Mouse (Mus musculus): Measurements from ENCODE around the gene Eml2. TPM values are rescaled to one million over a fixed set of nuclear protein-coding genes. Genes with fewer than 3 reads are reported as not detected.

Gene Eml2
- polyA plus RNA-seq, 2 experiments, result 1.5 to 38.5 TPM

- no peak overlapping the region for H3K4me2 ChIP-seq (replicated peaks; ENCODE audit: low read depth, low read length, severe bottlenecking)
- 97% methylated on average over 13 of the region's 13 CpGs for WGBS
- ATAC-seq (ENCODE audit: low FRiP score, low read depth), result no peak
- no peak overlapping the region for H3K9ac ChIP-seq (ENCODE audit: low read depth, low read length, severe bottlenecking)
- no peak for TF ChIP-seq POLR2A (IDR thresholded peaks at IDR 0.05; ENCODE audit: borderline replicate concordance, extremely low read depth, insufficient read depth, insufficient read length)
- H3K27ac ChIP-seq (replicated peaks; ENCODE audit: low read depth, low read length), result no peak overlapping the region
- H3K9me3 ChIP-seq (ENCODE audit: control insufficient read depth, low read length), result no peaks in the 10 kb centered on the region
- H3K4me3 ChIP-seq (replicated peaks; ENCODE audit: low read length), result no peak overlapping the region
- no peaks in the 10 kb centered on the region for H3K27me3 ChIP-seq (ENCODE audit: control insufficient read depth, insufficient read depth, low read length)
- DNase-seq (ENCODE audit: low spot score), result no peak
- H3K4me1 ChIP-seq (ENCODE audit: control insufficient read depth, insufficient read depth, low read length), result peaks cover 5% of the 10 kb centered on the region; the same call in 1 of the 2 replicates
- H3K36me3 ChIP-seq (ENCODE audit: control insufficient read depth, insufficient read depth, low read length), result peaks cover 55% of the 10 kb centered on the region
Observed at GRCm38 (mm10) chr7:19136168-19136567, 40.1 kb upstream of the Eml2 start.

GRCm38 (mm10) chr7:19136673-19137334 is 39.4 kb upstream of the Eml2 start:
- ATAC-seq (ENCODE audit: low FRiP score, low read depth), result no peak
- TF ChIP-seq POLR2A (IDR thresholded peaks at IDR 0.05; ENCODE audit: borderline replicate concordance, extremely low read depth, insufficient read depth, insufficient read length), result no peak
- whole genome bisulfite sequencing, result 91% methylated on average over 38 of the region's 38 CpGs

GRCm38 (mm10) chr7:19137380-19137779 is 38.8 kb upstream of the Eml2 start:
- Histone ChIP-seq H3K9me3 (ENCODE audit: control insufficient read depth, low read length) (no peaks in the 10 kb centered on the region), H3K9ac (ENCODE audit: low read depth, low read length, severe bottlenecking) (no peak overlapping the region), H3K27ac (replicated peaks; ENCODE audit: low read depth, low read length) (no peak overlapping the region), H3K36me3 (ENCODE audit: control insufficient read depth, insufficient read depth, low read length) (peaks cover 57% of the 10 kb centered on the region), H3K4me3 (replicated peaks; ENCODE audit: low read length) (no peak overlapping the region), H3K4me1 (ENCODE audit: control insufficient read depth, insufficient read depth, low read length) (no peaks in the 10 kb centered on the region), H3K27me3 (ENCODE audit: control insufficient read depth, insufficient read depth, low read length) (no peaks in the 10 kb centered on the region), H3K4me2 (replicated peaks; ENCODE audit: low read depth, low read length, severe bottlenecking) (no peak overlapping the region)
- no peak for TF ChIP-seq POLR2A (IDR thresholded peaks at IDR 0.05; ENCODE audit: borderline replicate concordance, extremely low read depth, insufficient read depth, insufficient read length)
- ATAC-seq (ENCODE audit: low FRiP score, low read depth), result peak; percentile 8; the same call in 1 of the 2 replicates
- WGBS, result 53% methylated on average over 5 of the region's 5 CpGs
- no peak for DNase-seq (ENCODE audit: low spot score)

More at GRCm38 (mm10) chr7:19136673-19137334, 39.4 kb upstream of the Eml2 start:
- no peak for DNase-seq (ENCODE audit: low spot score)
- Histone ChIP-seq H3K9me3 (ENCODE audit: control insufficient read depth, low read length) (no peaks in the 10 kb centered on the region), H3K4me1 (ENCODE audit: control insufficient read depth, insufficient read depth, low read length) (peaks cover 3% of the 10 kb centered on the region; the same call in 1 of the 2 replicates), H3K9ac (ENCODE audit: low read depth, low read length, severe bottlenecking) (no peak overlapping the region), H3K4me2 (replicated peaks; ENCODE audit: low read depth, low read length, severe bottlenecking) (no peak overlapping the region), H3K27ac (replicated peaks; ENCODE audit: low read depth, low read length) (no peak overlapping the region), H3K36me3 (ENCODE audit: control insufficient read depth, insufficient read depth, low read length) (peaks cover 57% of the 10 kb centered on the region), H3K4me3 (replicated peaks; ENCODE audit: low read length) (no peak overlapping the region), H3K27me3 (ENCODE audit: control insufficient read depth, insufficient read depth, low read length) (no peaks in the 10 kb centered on the region)

GRCm38 (mm10) chr7:19146793-19147192 is 29.4 kb upstream of the Eml2 start:
- Histone ChIP-seq H3K4me3 (replicated peaks; ENCODE audit: low read length) (no peak overlapping the region), H3K9ac (ENCODE audit: low read depth, low read length, severe bottlenecking) (no peak overlapping the region), H3K9me3 (ENCODE audit: control insufficient read depth, low read length) (no peaks in the 10 kb centered on the region), H3K4me1 (ENCODE audit: control insufficient read depth, insufficient read depth, low read length) (peaks cover 13% of the 10 kb centered on the region), H3K27ac (replicated peaks; ENCODE audit: low read depth, low read length) (no peak overlapping the region), H3K4me2 (replicated peaks; ENCODE audit: low read depth, low read length, severe bottlenecking) (no peak overlapping the region), H3K36me3 (ENCODE audit: control insufficient read depth, insufficient read depth, low read length) (peaks cover 18% of the 10 kb centered on the region), H3K27me3 (ENCODE audit: control insufficient read depth, insufficient read depth, low read length) (no peaks in the 10 kb centered on the region)
- ATAC-seq (ENCODE audit: low FRiP score, low read depth) (no peak), DNase-seq (ENCODE audit: low spot score) (no peak)
- TF ChIP-seq POLR2A (IDR thresholded peaks at IDR 0.05; ENCODE audit: borderline replicate concordance, extremely low read depth, insufficient read depth, insufficient read length), result no peak
- WGBS, result 87% methylated on average over 10 of the region's 10 CpGs

- H3K27ac ChIP-seq (replicated peaks; ENCODE audit: low read depth, low read length), result no peak overlapping the region
- no peak overlapping the region for H3K4me2 ChIP-seq (replicated peaks; ENCODE audit: low read depth, low read length, severe bottlenecking)
- H3K4me3 ChIP-seq (replicated peaks; ENCODE audit: low read length), result no peak overlapping the region
- H3K36me3 ChIP-seq (ENCODE audit: control insufficient read depth, insufficient read depth, low read length), result peaks cover 23% of the 10 kb centered on the region
- DNase-seq (ENCODE audit: low spot score), result no peak
- peaks cover 13% of the 10 kb centered on the region for H3K4me1 ChIP-seq (ENCODE audit: control insufficient read depth, insufficient read depth, low read length)
- 36% methylated on average over 6 of the region's 6 CpGs for WGBS
- ATAC-seq (ENCODE audit: low FRiP score, low read depth), result no peak
- no peaks in the 10 kb centered on the region for H3K9me3 ChIP-seq (ENCODE audit: control insufficient read depth, low read length)
- TF ChIP-seq POLR2A (IDR thresholded peaks at IDR 0.05; ENCODE audit: borderline replicate concordance, extremely low read depth, insufficient read depth, insufficient read length), result no peak
- H3K9ac ChIP-seq (ENCODE audit: low read depth, low read length, severe bottlenecking), result no peak overlapping the region
- H3K27me3 ChIP-seq (ENCODE audit: control insufficient read depth, insufficient read depth, low read length), result no peaks in the 10 kb centered on the region
Observed at GRCm38 (mm10) chr7:19147497-19148045, 28.6 kb upstream of the Eml2 start.

Data from limb, embryonic 14.5 days (tissue).